Mouse (Mus musculus): ENCODE measurements around the gene Cmas. TPM values are rescaled to one million over a fixed set of nuclear protein-coding genes. Genes with fewer than 3 reads are reported as not detected.

The Cmas gene
- polyA plus RNA-seq, 1 experiment from 2014 or later = 178 TPM

GRCm38 (mm10) chr6:142799704-142800374 lies 43.4 kb downstream of the Cmas start:
- Histone ChIP-seq H3K9ac (no peak overlapping the region), H3K4me2 (no peak overlapping the region), H3K4me3 (no peak overlapping the region), H3K36me3 (no peaks in the 10 kb centered on the region), H3K27me3 (no peaks in the 10 kb centered on the region), H3K9me3 (no peaks in the 10 kb centered on the region), H3K27ac (no peak overlapping the region), H3K4me1 (replicated peaks) (peaks cover 3% of the 10 kb centered on the region)
- 80% methylated on average over 7 of the region's 7 CpGs for WGBS
- no peak for ATAC-seq (ENCODE audit: low FRiP score)

DNA sequence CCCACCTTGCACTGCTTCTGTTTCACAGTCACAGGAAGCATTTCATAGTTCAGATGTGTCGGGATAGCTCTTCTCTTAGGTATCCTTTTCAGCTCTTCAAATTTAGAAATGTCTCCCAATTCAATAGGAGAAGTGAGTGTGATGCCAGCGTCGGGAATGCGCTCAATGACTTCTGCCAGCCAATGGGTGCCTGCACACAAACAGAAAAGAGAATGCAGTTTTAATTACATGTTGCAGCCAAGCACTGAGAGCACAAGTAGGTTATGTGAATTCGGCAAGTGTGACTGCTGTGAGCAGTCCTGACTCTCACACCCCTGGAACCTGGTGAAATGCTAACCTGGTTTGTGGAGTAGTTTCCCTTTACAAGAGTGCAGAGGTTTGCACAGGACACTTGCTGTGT lies 45.2 kb downstream of the Cmas start:
- Histone ChIP-seq H3K4me1 (replicated peaks) (peaks cover 3% of the 10 kb centered on the region), H3K27ac (no peak overlapping the region), H3K9ac (no peak overlapping the region), H3K9me3 (no peaks in the 10 kb centered on the region), H3K4me3 (no peak overlapping the region), H3K36me3 (no peaks in the 10 kb centered on the region), H3K27me3 (no peaks in the 10 kb centered on the region), H3K4me2 (no peak overlapping the region)
- no peak for ATAC-seq (ENCODE audit: low FRiP score)
- 79% methylated on average over 5 of the region's 5 CpGs for WGBS

- no peak for ATAC-seq (ENCODE audit: low FRiP score)
- 62% methylated on average over 11 of the region's 11 CpGs for WGBS
- no peaks in the 10 kb centered on the region for H3K9me3 ChIP-seq
- H3K9ac ChIP-seq = no peak overlapping the region
- H3K27ac ChIP-seq = no peak overlapping the region
- no peaks in the 10 kb centered on the region for H3K27me3 ChIP-seq
- H3K4me2 ChIP-seq = no peak overlapping the region
- peaks cover 3% of the 10 kb centered on the region for H3K4me1 ChIP-seq (replicated peaks)
- H3K36me3 ChIP-seq = no peaks in the 10 kb centered on the region
- H3K4me3 ChIP-seq = no peak overlapping the region
Measured at GRCm38 (mm10) chr6:142802617-142803525, 46.4 kb downstream of the Cmas start.

- no peak within 1 kb of the TSS for H3K4me3 ChIP-seq
- no peak within 1 kb of the TSS for H3K27ac ChIP-seq
- no peaks in the 10 kb centered on the region for H3K9me3 ChIP-seq
- H3K4me2 ChIP-seq = no peak within 1 kb of the TSS
- no peak for ATAC-seq (ENCODE audit: low FRiP score)
- no peaks in the 10 kb centered on the region for H3K27me3 ChIP-seq
- H3K9ac ChIP-seq = no peak within 1 kb of the TSS
- no peaks in the 10 kb centered on the region for H3K36me3 ChIP-seq
- H3K4me1 ChIP-seq (replicated peaks) = peaks cover 3% of the 10 kb centered on the region
Measured at GRCm38 (mm10) chr6:142804402-142804801, 47.9 kb downstream of the Cmas start, which contains the start of gene Sult6b2. Gene Sult6b2, minus strand, starts transcription at chr6:142804502.

DNA sequence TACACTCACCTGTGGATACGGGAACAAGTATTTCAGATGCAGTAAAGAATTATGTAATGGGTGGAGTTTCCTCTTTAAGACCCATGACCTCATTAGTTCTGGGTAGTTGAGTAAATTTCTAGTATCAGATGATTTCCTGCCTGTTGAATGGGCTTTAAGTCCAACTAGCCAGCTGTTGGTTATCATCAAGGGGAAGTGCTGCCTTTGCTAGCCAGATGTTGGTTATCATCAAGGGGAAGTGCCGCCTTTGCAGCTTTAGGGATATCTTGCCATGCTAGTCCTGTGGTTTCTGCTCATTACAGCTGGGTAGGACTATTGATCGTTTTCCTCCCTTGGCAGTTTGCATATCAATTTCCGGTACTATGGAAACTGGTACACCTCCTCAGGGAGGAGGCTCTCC lies 49.8 kb downstream of the Cmas start:
- Histone ChIP-seq H3K4me3 (no peak overlapping the region), H3K27ac (no peak overlapping the region), H3K9ac (no peak overlapping the region), H3K4me2 (no peak overlapping the region), H3K36me3 (no peaks in the 10 kb centered on the region), H3K4me1 (replicated peaks) (peaks cover 3% of the 10 kb centered on the region), H3K27me3 (no peaks in the 10 kb centered on the region), H3K9me3 (no peaks in the 10 kb centered on the region)
- ATAC-seq (ENCODE audit: low FRiP score) = no peak
- 88% methylated on average over 4 of the region's 4 CpGs for WGBS

DNA sequence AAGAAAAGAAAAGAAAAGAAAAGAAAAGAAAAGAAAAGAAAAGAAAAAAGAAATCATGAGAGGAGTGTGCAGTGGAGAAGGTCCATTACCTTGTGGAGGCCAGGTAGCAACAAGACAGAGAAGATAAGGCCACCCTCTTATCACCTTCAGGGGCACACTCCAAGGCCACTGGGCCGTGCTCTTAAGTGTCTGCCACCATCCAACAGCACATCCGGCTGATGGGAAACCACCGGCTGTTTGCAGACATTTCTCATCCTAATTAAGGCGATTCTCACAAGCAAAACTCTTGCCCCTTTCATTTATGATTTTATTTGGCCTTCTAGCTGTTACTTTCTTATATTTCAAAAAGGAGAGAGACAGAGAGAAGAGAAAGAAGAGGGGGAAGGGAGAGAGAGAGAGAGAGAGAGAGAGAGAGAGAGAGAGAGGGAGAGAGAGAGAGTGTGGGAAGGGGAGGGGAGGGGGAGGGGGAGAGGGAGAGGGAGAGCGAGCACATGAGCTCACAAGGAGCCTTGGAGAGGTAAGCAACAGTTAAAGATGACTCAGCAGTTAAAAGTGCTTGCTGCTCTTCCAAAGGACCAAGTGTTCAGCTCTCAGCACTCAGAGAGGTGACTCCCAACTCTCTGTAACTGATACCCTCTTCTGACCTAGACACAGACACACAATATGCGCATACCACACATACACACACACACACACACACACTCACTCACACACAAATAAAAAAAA lies 53.0 kb downstream of the Cmas start:
- Histone ChIP-seq H3K4me1 (replicated peaks) (peaks cover 4% of the 10 kb centered on the region), H3K27ac (no peak overlapping the region), H3K9me3 (no peaks in the 10 kb centered on the region), H3K36me3 (no peaks in the 10 kb centered on the region), H3K4me3 (no peak overlapping the region), H3K9ac (no peak overlapping the region), H3K4me2 (no peak overlapping the region), H3K27me3 (no peaks in the 10 kb centered on the region)
- WGBS = 49% methylated on average over 6 of the region's 6 CpGs
- no peak for ATAC-seq (ENCODE audit: low FRiP score)

DNA sequence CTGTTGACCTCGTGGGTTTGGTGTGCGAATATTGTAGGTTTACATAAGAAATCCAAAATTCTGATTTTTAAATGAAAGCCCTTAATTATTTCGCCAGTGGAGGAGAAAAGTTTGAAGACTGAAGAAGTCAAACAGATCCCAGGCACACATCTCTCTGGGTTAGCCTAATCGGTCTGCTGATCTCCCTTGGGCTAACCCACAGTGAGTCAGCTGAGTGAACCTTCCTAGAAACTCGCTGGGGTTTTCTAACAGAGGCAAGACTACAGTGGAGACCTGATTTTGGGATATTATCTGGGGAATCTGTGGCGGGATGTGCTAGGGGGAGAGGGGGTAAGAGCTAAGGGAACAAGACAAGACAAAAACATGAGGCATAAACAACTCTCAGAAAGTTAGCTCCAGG lies 53.8 kb downstream of the Cmas start:
- Histone ChIP-seq H3K27ac (no peak overlapping the region), H3K4me2 (no peak overlapping the region), H3K9ac (no peak overlapping the region), H3K9me3 (no peaks in the 10 kb centered on the region), H3K4me1 (replicated peaks) (peaks cover 4% of the 10 kb centered on the region), H3K36me3 (no peaks in the 10 kb centered on the region), H3K4me3 (no peak overlapping the region), H3K27me3 (no peaks in the 10 kb centered on the region)
- ATAC-seq (ENCODE audit: low FRiP score) = no peak
- WGBS = 72% methylated on average over 6 of the region's 6 CpGs

- ATAC-seq (ENCODE audit: low FRiP score) = no peak
- Histone ChIP-seq H3K4me3 (no peak overlapping the region), H3K9me3 (no peaks in the 10 kb centered on the region), H3K4me2 (no peak overlapping the region), H3K27ac (no peak overlapping the region), H3K36me3 (no peaks in the 10 kb centered on the region), H3K27me3 (no peaks in the 10 kb centered on the region), H3K9ac (no peak overlapping the region), H3K4me1 (replicated peaks) (peaks cover 4% of the 10 kb centered on the region)
- 36% methylated on average over 5 of the region's 5 CpGs for WGBS
Measured at GRCm38 (mm10) chr6:142812969-142813368, 56.5 kb downstream of the Cmas start.

DNA sequence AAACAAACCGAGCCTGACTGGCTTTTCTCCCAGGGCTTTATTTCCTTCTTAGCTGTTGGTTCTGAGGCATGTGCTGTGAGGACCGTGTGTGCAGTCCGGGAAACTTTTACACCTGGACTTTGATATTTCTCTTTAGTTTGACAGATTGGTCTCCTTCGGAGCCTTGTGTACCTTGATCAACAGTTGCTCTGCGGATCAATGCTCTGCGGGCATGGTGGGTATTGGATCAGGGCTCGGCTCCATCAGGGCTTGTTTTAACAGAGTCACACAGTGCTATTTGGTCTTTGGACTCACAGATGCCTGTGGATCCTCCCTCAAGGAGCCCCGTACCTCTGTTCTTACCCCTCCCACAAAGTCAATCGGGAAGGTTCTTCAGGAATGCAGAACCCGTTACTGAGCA lies 57.5 kb downstream of the Cmas start:
- peak overlapping the region; percentile 49 for H3K4me2 ChIP-seq
- H3K27me3 ChIP-seq = no peaks in the 10 kb centered on the region
- 63% methylated on average over 10 of the region's 10 CpGs for WGBS
- H3K9ac ChIP-seq = 0 out of 2 replicates have a peak overlapping the region, but pooled peaks have one; percentile 19
- H3K4me3 ChIP-seq = no peak overlapping the region
- no peak overlapping the region for H3K27ac ChIP-seq
- peaks cover 4% of the 10 kb centered on the region for H3K4me1 ChIP-seq (replicated peaks)
- H3K36me3 ChIP-seq = no peaks in the 10 kb centered on the region
- no peaks in the 10 kb centered on the region for H3K9me3 ChIP-seq
- 0 out of 2 replicates have a peak, but pooled peaks have one; percentile 50 for ATAC-seq (ENCODE audit: low FRiP score)

DNA sequence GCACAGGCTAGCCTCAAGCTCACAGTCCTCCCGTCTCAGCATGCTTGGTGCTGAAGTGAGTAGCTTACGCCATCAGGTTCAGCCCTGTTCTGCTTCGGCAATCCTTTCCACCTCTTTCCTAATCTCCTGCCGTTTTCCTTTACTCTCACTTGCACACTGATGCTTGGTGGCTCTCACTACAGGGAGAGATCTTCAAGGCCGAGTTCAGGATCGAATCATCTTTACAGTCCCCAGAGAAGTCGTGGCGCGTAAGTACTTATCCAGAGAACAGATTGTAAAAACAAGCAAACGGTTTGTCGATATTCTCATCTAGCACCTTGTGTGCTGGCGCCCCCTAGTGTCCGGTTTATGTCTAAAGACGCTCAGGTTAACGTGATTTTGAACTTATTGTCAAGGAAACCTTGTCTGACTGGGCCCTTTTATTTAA lies 58.0 kb downstream of the Cmas start:
- Histone ChIP-seq H3K9ac (0 out of 2 replicates have a peak overlapping the region, but pooled peaks have one; percentile 19), H3K4me2 (peak overlapping the region; percentile 49), H3K27me3 (no peaks in the 10 kb centered on the region), H3K9me3 (no peaks in the 10 kb centered on the region), H3K36me3 (no peaks in the 10 kb centered on the region), H3K4me1 (replicated peaks) (peaks cover 4% of the 10 kb centered on the region), H3K27ac (no peak overlapping the region), H3K4me3 (peak overlapping the region; percentile 29)
- ATAC-seq (ENCODE audit: low FRiP score) = peak; percentile 55; the same call in 1 of the 2 replicates
- WGBS = 7% methylated on average over 15 of the region's 15 CpGs

DNA sequence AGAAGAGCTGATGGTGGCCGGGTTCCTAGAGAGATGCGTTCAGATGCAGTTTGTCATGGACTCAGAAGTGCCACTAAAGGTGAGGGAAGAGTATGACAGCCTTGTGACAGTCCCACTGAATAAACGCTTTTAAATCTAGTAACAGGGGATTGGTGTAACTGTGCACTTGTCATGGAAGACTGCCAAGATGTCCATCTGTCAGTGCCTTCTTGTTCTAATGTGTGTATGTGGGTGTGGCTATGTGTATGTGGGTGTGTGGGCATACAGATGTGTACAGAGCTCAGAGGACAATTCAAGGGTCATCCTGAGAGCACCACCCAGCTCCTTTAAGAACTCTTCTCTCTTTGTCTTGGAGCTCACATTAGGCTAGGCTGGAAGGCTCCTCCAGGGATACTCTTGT lies 59.0 kb downstream of the Cmas start:
- Histone ChIP-seq H3K27ac (no peak overlapping the region), H3K27me3 (no peaks in the 10 kb centered on the region), H3K9ac (no peak overlapping the region), H3K4me1 (replicated peaks) (peaks cover 4% of the 10 kb centered on the region), H3K4me2 (no peak overlapping the region), H3K36me3 (no peaks in the 10 kb centered on the region), H3K9me3 (no peaks in the 10 kb centered on the region), H3K4me3 (no peak overlapping the region)
- peak; percentile 29; the same call in 1 of the 2 replicates for ATAC-seq (ENCODE audit: low FRiP score)
- 75% methylated on average over 3 of the region's 3 CpGs for WGBS

DNA sequence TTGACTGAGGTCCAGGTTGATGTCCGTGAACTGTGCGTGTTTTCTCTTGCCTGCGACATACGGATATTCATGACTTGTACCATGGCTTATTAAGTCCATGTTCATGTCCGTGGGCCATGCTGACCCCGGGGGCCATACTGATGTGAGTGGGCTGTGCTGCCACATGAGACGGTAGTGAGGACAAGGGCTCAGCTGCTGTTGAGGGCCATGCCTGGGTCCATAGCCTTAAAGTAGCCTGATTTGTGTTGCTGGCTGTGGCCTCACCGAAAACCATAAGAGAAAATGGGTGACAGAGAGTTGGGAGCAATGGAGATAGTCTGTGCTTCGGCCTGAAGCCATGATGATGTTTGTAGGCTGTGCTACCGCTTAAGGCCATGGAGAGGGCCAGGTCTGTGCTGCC lies 61.8 kb downstream of the Cmas start:
- no peak overlapping the region for H3K27ac ChIP-seq
- no peak overlapping the region for H3K9ac ChIP-seq
- H3K27me3 ChIP-seq = no peaks in the 10 kb centered on the region
- no peaks in the 10 kb centered on the region for H3K9me3 ChIP-seq
- ATAC-seq (ENCODE audit: low FRiP score) = no peak
- WGBS = 92% methylated on average over 10 of the region's 10 CpGs
- H3K4me3 ChIP-seq = no peak overlapping the region
- no peak overlapping the region for H3K4me2 ChIP-seq
- H3K4me1 ChIP-seq (replicated peaks) = no peaks in the 10 kb centered on the region; the same call in none of the 2 replicates
- no peaks in the 10 kb centered on the region for H3K36me3 ChIP-seq

Measured in hindbrain, embryonic 13.5 days (tissue).